Mouse (Mus musculus) liver, embryonic 11.5 days (tissue): ENCODE results near the gene Spty2d1. TPM values are rescaled to one million over a fixed set of nuclear protein-coding genes. Genes with fewer than 3 reads are reported as not detected.
A peak's percentile ranks its signal among the peaks of the same experiment; 100 is the strongest.

Source experiments
- ATAC-seq: fragments of 200-750 bp; cut with Nextera tagmentation; replicated peaks from 2 replicates; pipeline ENCODE4 v1.8.0; 2017; ENCODE audit warnings: moderate number of reproducible peaks, mild to moderate bottlenecking, moderate TSS enrichment, moderate library complexity; ENCODE audit not compliant: low FRiP score
- DNase-seq: peaks from one replicate; pipeline ENCODE4 v3.0.0-alpha.2; 2017; ENCODE audit warnings: low spot score
- H3K27ac ChIP-seq: fragments of 300-500 bp; sonication (generic); 2 replicates; pipeline ENCODE4 v1.5.1; 2014; ENCODE audit warnings: mild to moderate bottlenecking, low read depth, low read length, control low read depth
- H3K27me3 ChIP-seq: fragments of 300-500 bp; sonication (generic); replicated peaks from 2 replicates; pipeline ENCODE4 v1.6.1; 2014; ENCODE audit warnings: low read length, mixed read lengths; ENCODE audit not compliant: control insufficient read depth, insufficient read depth
- H3K36me3 ChIP-seq: fragments of 300-500 bp; sonication (generic); 2 replicates; pipeline ENCODE4 v1.6.1; 2014; ENCODE audit warnings: mild to moderate bottlenecking, low read length, moderate library complexity, mixed read lengths; ENCODE audit not compliant: control insufficient read depth, insufficient read depth
- H3K4me1 ChIP-seq: fragments of 300-500 bp; sonication (generic); replicated peaks from 2 replicates; pipeline ENCODE4 v1.6.1; 2014; ENCODE audit warnings: low read length, mixed read lengths; ENCODE audit not compliant: control insufficient read depth, insufficient read depth
- H3K4me2 ChIP-seq: fragments of 300-500 bp; sonication (generic); 2 replicates; pipeline ENCODE4 v1.6.1; 2014; ENCODE audit warnings: mild to moderate bottlenecking, control low read depth, moderate library complexity
- H3K4me3 ChIP-seq: fragments of 300-500 bp; sonication (generic); 2 replicates; pipeline ENCODE4 v1.5.1; 2014; ENCODE audit warnings: low read depth, low read length, control low read depth
- H3K9ac ChIP-seq: fragments of 300-500 bp; sonication (generic); 2 replicates; pipeline ENCODE4 v1.6.1; 2014; ENCODE audit warnings: low read depth, low read length, control low read depth
- H3K9me3 ChIP-seq: fragments of 300-500 bp; sonication (generic); 2 replicates; pipeline ENCODE4 v1.6.1; 2016; ENCODE audit warnings: low read length, inconsistent platforms, mixed read lengths; ENCODE audit not compliant: control insufficient read depth
- WGBS: fragments of 180-500 bp; shearing (Covaris S2); extraction: QIAGEN DNeasy Blood & Tissue Kit; methylation state at CpG from one replicate; pipeline ENCODE4 v1.1.7; 2014; 5-methylcytosine and 5-hydroxymethylcytosine counted together
- polyA plus RNA-seq: library from polyadenylated mRNA; unstranded; fragments of >200 nt; fragmentation: Nextera tagmentation; extraction: Ambion mirVana; gene quantifications from 2 replicates; pipeline ENCODE4 v1.2.1, GENCODE M21; 2014

The Spty2d1 gene
- polyA plus RNA-seq, 1 experiment from 2014 or later, result 21.4 TPM

GRCm38 (mm10) chr7:47016602-47017001 lies 8.4 kb upstream of the Spty2d1 start:
- H3K27me3 ChIP-seq, result no peaks in the 10 kb centered on the region
- 82% methylated on average over 3 of the region's 3 CpGs for WGBS
- H3K4me3 ChIP-seq, result no peak overlapping the region
- H3K36me3 ChIP-seq, result no peaks in the 10 kb centered on the region
- ATAC-seq (no peak), DNase-seq (no peak)
- H3K27ac ChIP-seq, result no peak overlapping the region
- H3K4me1 ChIP-seq, result peaks cover 16% of the 10 kb centered on the region
- no peak overlapping the region for H3K4me2 ChIP-seq
- no peak overlapping the region for H3K9ac ChIP-seq
- H3K9me3 ChIP-seq, result no peaks in the 10 kb centered on the region

DNA sequence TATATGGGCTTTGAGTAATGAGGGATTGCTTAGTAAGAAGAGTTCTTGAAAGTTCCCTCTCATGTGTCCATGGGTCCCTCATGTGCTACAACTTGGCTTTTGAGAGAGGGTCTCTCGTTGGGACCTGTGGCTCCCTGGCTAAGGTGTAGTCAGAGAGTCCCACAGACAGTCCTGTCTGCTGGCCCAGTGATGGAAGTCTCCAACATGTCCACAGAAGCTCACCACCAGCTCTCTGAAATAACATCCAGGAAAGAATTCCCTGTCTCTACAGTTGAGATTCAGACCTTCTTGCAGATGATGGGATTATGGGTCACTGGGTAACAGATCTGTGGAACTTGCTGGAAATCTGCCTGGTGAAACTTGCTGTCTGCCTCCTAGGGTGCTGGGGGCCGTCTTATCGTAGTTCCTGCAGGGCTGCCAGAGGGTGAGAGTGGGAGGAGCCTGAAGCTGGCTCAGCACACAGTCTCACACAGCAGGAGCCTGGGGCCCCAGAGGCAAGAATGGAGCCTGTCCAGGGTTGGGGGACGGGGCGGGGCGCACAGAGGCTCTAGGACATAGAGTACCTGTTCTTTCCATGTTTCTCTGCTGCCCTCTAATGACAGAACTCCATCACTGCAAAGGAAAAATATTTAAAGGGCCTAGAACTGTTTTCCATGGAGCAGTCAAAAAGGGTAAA lies 7.3 kb upstream of the Spty2d1 start:
- no peaks in the 10 kb centered on the region for H3K9me3 ChIP-seq
- H3K4me1 ChIP-seq, result peaks cover 16% of the 10 kb centered on the region
- peak overlapping the region; percentile 46; the same call in 1 of the 2 replicates for H3K9ac ChIP-seq
- H3K36me3 ChIP-seq, result no peaks in the 10 kb centered on the region
- WGBS, result 9% methylated on average over 6 of the region's 6 CpGs
- H3K27me3 ChIP-seq, result no peaks in the 10 kb centered on the region
- peak; percentile 100 for ATAC-seq
- H3K4me3 ChIP-seq, result no peak overlapping the region
- H3K27ac ChIP-seq, result peak overlapping the region; percentile 89
- peak; percentile 88 for DNase-seq
- peak overlapping the region; percentile 51 for H3K4me2 ChIP-seq

DNA sequence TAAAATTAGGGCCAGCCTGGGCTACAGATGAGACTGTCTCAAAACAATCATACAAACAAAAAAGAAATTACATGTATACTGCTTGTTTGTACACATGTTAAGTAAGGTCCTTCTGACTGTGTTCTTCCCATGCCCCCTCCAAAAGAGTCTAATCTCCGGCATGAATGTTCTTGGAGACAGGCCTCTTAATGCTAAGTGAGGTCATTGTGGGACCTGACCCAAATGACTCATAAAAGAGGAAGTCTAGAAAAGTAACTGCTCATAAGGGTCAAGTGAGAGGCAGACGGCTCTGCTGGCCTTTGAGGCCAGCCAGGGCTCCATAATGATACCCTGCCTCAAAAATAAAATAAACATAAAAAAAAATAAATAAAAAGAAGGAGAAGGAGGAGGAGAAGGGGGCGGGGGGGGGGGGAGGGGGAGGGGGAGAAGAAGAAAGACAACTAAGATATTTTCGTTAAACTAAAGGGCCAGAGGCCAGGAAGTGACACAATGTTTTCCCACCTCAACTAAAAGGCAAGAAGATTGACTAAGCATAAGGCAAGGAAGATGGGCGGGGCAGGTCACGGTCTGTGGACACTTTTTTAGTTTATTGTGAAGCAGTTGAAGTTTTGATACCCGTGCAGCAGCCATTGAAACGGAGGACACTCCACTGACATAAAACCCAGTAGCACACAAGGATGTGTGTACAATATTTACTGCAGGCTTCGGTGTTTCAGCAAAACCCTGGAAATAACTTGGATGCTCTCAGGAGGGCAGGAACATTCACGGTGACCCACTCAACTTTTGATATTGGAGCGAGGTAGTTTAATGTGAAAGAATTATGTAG lies 6.6 kb upstream of the Spty2d1 start:
- no peak for DNase-seq
- Histone ChIP-seq H3K36me3 (no peaks in the 10 kb centered on the region), H3K4me1 (peaks cover 18% of the 10 kb centered on the region), H3K9ac (no peak overlapping the region; the same call in 1 of the 2 replicates), H3K9me3 (no peaks in the 10 kb centered on the region), H3K27me3 (no peaks in the 10 kb centered on the region), H3K27ac (peak overlapping the region; percentile 89), H3K4me2 (peak overlapping the region; percentile 51), H3K4me3 (no peak overlapping the region)
- ATAC-seq, result no peak
- 50% methylated on average over 10 of the region's 11 CpGs for WGBS

GRCm38 (mm10) chr7:47013131-47013767 lies 5.0 kb upstream of the Spty2d1 start:
- Histone ChIP-seq H3K4me3 (no peak overlapping the region), H3K36me3 (no peaks in the 10 kb centered on the region), H3K9me3 (no peaks in the 10 kb centered on the region), H3K4me1 (peaks cover 23% of the 10 kb centered on the region), H3K9ac (no peak overlapping the region), H3K27me3 (no peaks in the 10 kb centered on the region), H3K27ac (peak overlapping the region; percentile 2; the same call in 1 of the 2 replicates), H3K4me2 (no peak overlapping the region)
- 40% methylated on average over 9 of the region's 9 CpGs for WGBS
- DNase-seq (no peak), ATAC-seq (no peak)

GRCm38 (mm10) chr7:47007818-47008167 lies 418 bp downstream of the Spty2d1 start:
- peak; percentile 72 for ATAC-seq
- peak overlapping the region; percentile 65 for H3K4me3 ChIP-seq
- no peak for DNase-seq
- H3K4me2 ChIP-seq, result peak overlapping the region; percentile 96
- peaks cover 19% of the 10 kb centered on the region for H3K4me1 ChIP-seq
- no peaks in the 10 kb centered on the region for H3K9me3 ChIP-seq
- H3K27ac ChIP-seq, result peak overlapping the region; percentile 88
- peak overlapping the region; percentile 79 for H3K9ac ChIP-seq
- WGBS, result under 1% methylated on average over 25 of the region's 25 CpGs
- no peaks in the 10 kb centered on the region for H3K36me3 ChIP-seq
- H3K27me3 ChIP-seq, result no peaks in the 10 kb centered on the region

GRCm38 (mm10) chr7:47007109-47007780 lies 966 bp downstream of the Spty2d1 start:
- Histone ChIP-seq H3K4me2 (peak overlapping the region; percentile 96), H3K36me3 (no peaks in the 10 kb centered on the region), H3K27me3 (no peaks in the 10 kb centered on the region), H3K9ac (peak overlapping the region; percentile 79), H3K4me1 (peaks cover 23% of the 10 kb centered on the region), H3K4me3 (peak overlapping the region; percentile 65), H3K27ac (peak overlapping the region; percentile 88), H3K9me3 (no peaks in the 10 kb centered on the region)
- no peak for ATAC-seq
- 20% methylated on average over 21 of the region's 21 CpGs for WGBS
- no peak for DNase-seq

DNA sequence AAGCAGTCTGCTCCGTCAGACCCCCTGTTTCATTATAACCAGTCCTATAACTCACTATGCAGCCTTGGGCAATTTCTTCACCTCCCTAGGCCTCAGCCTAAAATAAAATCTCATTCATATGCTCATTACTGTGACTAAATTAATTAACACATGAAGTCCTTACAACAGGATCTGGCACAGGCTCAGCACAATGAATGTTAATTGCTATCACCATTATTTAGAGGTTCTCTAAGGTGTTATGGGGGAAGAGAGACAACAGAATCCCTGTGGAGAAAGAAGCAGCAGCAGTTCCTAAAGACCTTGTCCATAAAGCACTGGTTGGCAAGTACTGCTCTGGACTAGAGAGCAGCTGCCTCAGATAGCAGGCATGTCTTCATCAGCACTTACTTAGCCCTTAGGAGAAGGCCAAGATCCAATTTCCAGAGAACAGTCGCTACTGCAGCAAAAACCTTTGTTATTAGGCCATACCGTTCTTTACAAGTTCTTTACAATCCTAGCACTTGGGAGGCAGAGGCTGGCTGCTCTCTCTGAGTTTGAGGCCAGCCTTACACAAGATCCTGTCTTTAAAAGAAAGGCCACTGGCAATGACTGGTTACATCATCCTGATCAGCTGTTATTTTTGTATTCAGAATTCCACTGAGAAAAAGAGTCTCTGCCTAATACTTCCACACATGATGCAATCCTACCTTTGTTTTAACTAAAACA lies 4.6 kb downstream of the Spty2d1 start:
- no peak overlapping the region for H3K4me3 ChIP-seq
- peaks cover 46% of the 10 kb centered on the region for H3K4me1 ChIP-seq
- H3K4me2 ChIP-seq, result no peak overlapping the region
- 63% methylated on average over 3 of the region's 3 CpGs for WGBS
- H3K27ac ChIP-seq, result no peak overlapping the region
- H3K9ac ChIP-seq, result no peak overlapping the region
- peaks cover 4% of the 10 kb centered on the region for H3K36me3 ChIP-seq
- H3K9me3 ChIP-seq, result no peaks in the 10 kb centered on the region
- no peak for ATAC-seq
- H3K27me3 ChIP-seq, result no peaks in the 10 kb centered on the region
- no peak for DNase-seq

DNA sequence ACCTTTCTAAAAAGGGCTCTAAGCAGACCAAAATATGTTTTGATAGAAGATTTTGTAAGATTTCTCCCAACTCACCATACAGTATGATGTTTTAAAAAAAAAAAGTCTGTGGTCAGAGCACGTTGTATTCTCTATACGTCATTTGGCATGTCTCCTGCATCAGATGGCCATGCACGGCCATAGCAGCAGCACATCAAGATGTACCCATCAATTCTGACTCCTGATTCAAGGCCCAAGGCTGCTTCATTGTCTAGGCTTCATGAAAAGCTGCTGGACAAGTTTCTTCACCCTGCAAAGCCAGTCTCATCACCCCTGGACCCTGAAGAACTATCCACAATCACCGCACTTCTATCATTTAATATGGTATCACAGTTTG lies 6.3 kb downstream of the Spty2d1 start:
- DNase-seq (no peak), ATAC-seq (no peak)
- H3K4me1 ChIP-seq, result peaks cover 58% of the 10 kb centered on the region
- peaks cover 20% of the 10 kb centered on the region for H3K36me3 ChIP-seq
- H3K9ac ChIP-seq, result no peak overlapping the region
- H3K4me2 ChIP-seq, result no peak overlapping the region
- H3K27ac ChIP-seq, result no peak overlapping the region
- H3K9me3 ChIP-seq, result no peaks in the 10 kb centered on the region
- H3K27me3 ChIP-seq, result no peaks in the 10 kb centered on the region
- WGBS, result 76% methylated on average over 4 of the region's 4 CpGs
- no peak overlapping the region for H3K4me3 ChIP-seq
